Mouse (Mus musculus) ES-CJ7 (cell line): ENCODE measurements around the gene 5330417C22Rik.

Source experiments
- DNase-seq: peaks from one replicate; pipeline ENCODE4 v3.0.0; 2011; ENCODE audit warnings: low read depth, low spot score

The 5330417C22Rik gene

DNA sequence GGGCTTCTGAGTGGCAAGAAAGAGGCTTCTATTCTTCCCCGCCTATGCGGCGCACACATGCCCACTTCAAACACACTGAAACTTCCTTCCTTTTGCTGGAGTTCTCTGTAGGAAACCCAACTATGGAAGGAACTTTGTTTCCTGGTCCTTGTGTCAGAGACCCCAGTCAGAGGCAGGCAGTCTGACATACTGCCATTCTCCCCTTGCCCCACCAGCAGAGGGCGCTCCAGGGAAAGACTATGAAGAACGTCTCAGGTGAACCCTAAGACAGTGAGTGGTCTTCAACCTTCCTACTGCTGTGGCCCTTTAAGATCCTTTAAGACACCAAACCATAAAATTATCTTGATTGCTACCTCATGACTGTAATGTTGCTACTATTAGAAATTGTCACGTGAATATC, 69.9 kb downstream of the 5330417C22Rik start:
- DNase-seq = peak; percentile 63

- peak; percentile 57 for DNase-seq
Observed at GRCm38 (mm10) chr3:108458866-108459265, 77.5 kb downstream of the 5330417C22Rik start.

DNA sequence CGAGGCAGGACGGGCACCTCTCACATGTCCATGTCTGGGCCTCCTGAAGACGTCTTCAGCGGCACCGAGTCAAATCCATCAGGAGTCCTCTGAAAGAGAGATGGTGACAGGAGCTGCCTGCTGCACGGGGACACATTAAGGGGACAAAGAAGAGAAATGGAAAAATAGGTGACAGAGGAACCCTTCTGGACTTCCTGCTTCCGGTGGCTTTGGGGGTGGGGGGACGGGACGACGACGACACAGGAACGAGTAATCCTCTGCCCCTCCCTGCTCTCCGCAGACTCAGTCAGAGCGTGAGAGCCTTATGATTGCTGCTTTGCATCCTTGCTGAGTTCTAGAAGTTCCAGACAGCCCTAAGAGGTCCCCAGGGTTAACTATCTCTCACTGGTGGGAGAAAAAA, 78.0 kb downstream of the 5330417C22Rik start:
- no peak for DNase-seq

DNA sequence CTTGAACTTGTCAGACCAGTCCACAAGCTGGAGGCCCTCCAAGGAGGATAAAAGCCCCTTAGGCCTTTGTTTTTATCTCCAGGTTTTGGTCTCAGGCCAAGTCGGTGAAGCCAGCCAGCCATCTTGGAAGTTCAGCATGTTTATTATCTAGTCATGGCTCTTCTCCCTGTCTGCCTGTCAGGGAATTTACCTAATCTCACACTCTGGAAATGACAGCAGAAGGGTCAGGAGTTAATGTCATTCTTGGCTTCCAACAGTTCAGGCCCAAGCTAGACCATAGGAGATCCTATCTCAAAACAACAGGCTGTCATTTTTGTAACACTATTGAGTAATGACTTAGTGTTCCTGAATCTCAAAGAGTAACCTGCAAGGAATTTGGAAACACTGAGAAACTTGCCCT, 82.2 kb downstream of the 5330417C22Rik start:
- DNase-seq = no peak

GRCm38 (mm10) chr3:108451969-108452368, 84.4 kb downstream of the 5330417C22Rik start:
- peak; percentile 75 for DNase-seq

DNA sequence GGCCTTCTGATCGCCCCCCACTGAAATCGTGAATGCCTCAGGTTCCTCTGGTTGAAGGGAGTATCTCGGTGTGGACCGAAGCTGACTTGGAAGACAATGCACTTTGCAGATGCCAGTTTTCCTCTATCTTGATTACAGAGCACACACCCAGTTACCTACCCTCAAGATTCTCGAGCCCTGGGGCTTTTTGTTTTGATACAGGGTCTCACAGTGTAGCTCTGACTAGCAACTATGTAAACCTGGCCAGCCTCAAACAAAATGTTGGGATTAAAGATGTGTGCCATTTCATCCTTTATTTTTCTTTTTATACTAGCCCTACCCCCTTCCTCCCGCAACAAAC, 91.0 kb downstream of the 5330417C22Rik start:
- no peak for DNase-seq

- peak; percentile 94 for DNase-seq
Observed at GRCm38 (mm10) chr3:108444698-108445365, 91.5 kb downstream of the 5330417C22Rik start, which contains the start of gene Sars. TSS of gene Sars (minus strand) at chr3:108445209.

DNA sequence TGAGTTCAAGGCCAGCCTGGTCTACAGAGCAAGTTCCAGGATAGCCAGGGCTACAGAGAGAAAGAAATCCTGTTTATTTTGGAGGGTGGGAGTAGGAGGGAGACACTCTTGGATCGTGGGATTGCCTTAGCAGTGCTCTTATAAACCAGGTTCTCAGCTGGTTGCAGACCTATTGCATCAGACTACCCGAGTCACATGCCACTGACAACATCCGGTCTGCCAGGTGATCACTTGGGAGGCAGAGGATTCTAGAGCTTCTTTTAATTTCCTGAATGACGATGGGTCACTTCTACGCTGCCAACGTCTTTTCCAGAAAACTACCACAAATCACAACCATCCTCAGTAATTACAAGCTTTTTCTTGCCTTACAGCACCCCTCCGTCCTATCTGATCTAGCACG, 92.3 kb downstream of the 5330417C22Rik start:
- peak; percentile 64 for DNase-seq

GRCm38 (mm10) chr3:108436380-108436714, 100.0 kb downstream of the 5330417C22Rik start:
- DNase-seq = no peak

GRCm38 (mm10) chr3:108435701-108436379, 100.5 kb downstream of the 5330417C22Rik start:
- no peak for DNase-seq

DNA sequence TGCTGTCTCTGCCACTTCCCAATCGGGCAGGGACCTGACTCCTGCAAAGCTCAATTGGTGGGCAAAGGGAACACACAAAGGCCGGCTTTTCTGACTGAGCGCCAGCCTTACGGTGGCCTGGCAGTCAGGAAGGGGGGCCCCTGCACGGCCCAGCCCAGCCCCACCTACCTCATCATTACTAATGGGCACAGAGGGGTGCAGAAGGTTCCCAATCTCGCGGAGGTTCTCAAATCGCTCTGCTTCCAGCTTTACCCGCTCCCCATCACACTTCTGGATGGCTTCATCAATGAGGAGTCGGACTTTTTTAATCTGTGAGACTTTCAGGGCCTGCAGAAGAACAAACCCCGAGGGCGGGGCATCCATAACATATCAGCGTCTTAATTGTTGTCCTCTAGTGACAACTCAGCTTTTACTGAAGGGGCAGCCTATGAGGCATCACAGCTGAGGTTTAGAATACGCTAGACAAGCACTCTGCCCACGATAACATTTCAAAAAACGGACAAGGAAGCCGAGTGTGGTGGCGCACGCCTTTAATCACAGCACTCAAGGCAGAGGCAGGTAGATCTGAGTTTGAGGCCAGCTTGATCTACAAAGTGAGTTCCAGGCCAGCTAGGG, 102.3 kb downstream of the 5330417C22Rik start:
- DNase-seq = no peak

DNA sequence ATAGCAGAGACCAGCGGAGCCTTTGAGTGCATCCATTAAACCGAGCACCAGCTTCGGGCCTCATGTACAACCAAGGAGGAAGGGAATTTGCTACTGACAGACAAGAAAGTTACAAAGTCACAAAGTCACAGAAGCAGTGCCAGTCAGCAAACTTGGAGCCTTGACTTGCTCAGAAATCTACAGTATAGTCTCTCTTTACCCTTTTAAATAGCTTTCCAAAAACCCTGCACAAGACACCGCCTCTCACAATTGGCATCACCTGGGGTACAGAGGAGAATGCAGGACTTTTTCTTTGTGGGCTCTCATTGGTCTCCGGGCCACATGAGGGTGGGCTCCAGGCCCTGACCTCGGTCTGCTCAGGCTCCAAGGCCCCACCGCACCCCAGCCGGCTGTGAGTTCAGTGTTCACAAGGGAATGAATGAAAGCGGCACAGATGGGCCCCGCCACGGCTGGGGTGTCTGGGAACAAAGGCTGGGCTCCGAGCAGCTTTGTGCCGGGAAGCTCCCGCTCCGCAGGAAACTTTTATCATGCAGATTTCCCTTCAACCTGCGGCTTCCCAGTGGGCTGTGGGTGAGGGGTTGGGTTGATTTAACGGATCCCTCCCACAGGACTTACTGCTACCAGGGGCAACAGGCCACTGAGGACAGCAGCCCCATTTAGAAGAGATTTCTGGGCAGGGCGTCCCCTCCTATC, 103.0 kb downstream of the 5330417C22Rik start:
- peak; percentile 97 for DNase-seq

GRCm38 (mm10) chr3:108432542-108433187, 103.7 kb downstream of the 5330417C22Rik start:
- no peak for DNase-seq

- DNase-seq = no peak
Observed at GRCm38 (mm10) chr3:108425624-108426018, 110.7 kb downstream of the 5330417C22Rik start.

GRCm38 (mm10) chr3:108424944-108425623, 111.3 kb downstream of the 5330417C22Rik start:
- DNase-seq = no peak

- peak; percentile 35 for DNase-seq
Observed at GRCm38 (mm10) chr3:108423844-108424801, 112.2 kb downstream of the 5330417C22Rik start.

- DNase-seq = no peak
Observed at GRCm38 (mm10) chr3:108423006-108423405, 113.3 kb downstream of the 5330417C22Rik start.

GRCm38 (mm10) chr3:108415831-108416223, 120.5 kb downstream of the 5330417C22Rik start:
- DNase-seq = peak; percentile 73

- DNase-seq = no peak
Observed at GRCm38 (mm10) chr3:108414857-108415830, 121.2 kb downstream of the 5330417C22Rik start, which contains the start of gene Celsr2. TSS of gene Celsr2 (minus strand) at chr3:108415552.
